Mouse (Mus musculus) lung, embryonic 16.5 days (tissue): ENCODE data around the gene Zcchc13. TPM values are rescaled to one million over a fixed set of nuclear protein-coding genes. Genes with fewer than 3 reads are reported as not detected.
"Not testable (repeated sequence)": the region's sequence is repeated elsewhere in the genome, so short reads cannot be mapped to it uniquely, and the experiment has no call there.

Experiments
- ATAC-seq: fragments of 200-750 bp; cut with Nextera tagmentation; 2 replicates; pipeline ENCODE4 v1.8.0; 2017; ENCODE audit warnings: low read depth, mild to moderate bottlenecking, moderate library complexity
- H3K27ac ChIP-seq: fragments of 300-500 bp; sonication (generic); 2 replicates; pipeline ENCODE4 v1.5.1; 2014; ENCODE audit warnings: mild to moderate bottlenecking, control low read depth, low read length
- H3K27me3 ChIP-seq: fragments of 300-500 bp; sonication (generic); 2 replicates; pipeline ENCODE4 v1.6.1; 2014; ENCODE audit warnings: low read depth, low read length, mixed read lengths; ENCODE audit not compliant: control insufficient read depth, insufficient read depth
- H3K36me3 ChIP-seq: fragments of 300-500 bp; sonication (generic); 2 replicates; pipeline ENCODE4 v1.6.1; 2014; ENCODE audit warnings: low read length; ENCODE audit not compliant: control insufficient read depth, insufficient read depth
- H3K4me1 ChIP-seq: fragments of 300-500 bp; sonication (generic); replicated peaks from 2 replicates; pipeline ENCODE4 v1.6.1; 2014; ENCODE audit warnings: low read length, mixed read lengths; ENCODE audit not compliant: control insufficient read depth, insufficient read depth
- H3K4me2 ChIP-seq: fragments of 300-500 bp; sonication (generic); 2 replicates; pipeline ENCODE4 v1.6.1; 2014; ENCODE audit warnings: low read depth, low read length, control low read depth
- H3K4me3 ChIP-seq: fragments of 300-500 bp; sonication (generic); 2 replicates; pipeline ENCODE4 v1.5.1; 2014; ENCODE audit warnings: mild to moderate bottlenecking, low read length, control low read depth
- H3K9ac ChIP-seq: fragments of 300-500 bp; sonication (generic); 2 replicates; pipeline ENCODE4 v1.6.1; 2014; ENCODE audit warnings: low read length, control low read depth
- H3K9me3 ChIP-seq: fragments of 300-500 bp; sonication (generic); 2 replicates; pipeline ENCODE4 v1.6.1; 2016; ENCODE audit warnings: low read length; ENCODE audit not compliant: control insufficient read depth
- WGBS: fragments of 180-500 bp; shearing (Covaris S2); extraction: QIAGEN DNeasy Blood & Tissue Kit; methylation state at CpG from one replicate; pipeline ENCODE4 v1.1.7; 2014; 5-methylcytosine and 5-hydroxymethylcytosine counted together
- polyA plus RNA-seq: library from polyadenylated mRNA; unstranded; fragments of >200 nt; fragmentation: Nextera tagmentation; extraction: Ambion mirVana; gene quantifications from 2 replicates; pipeline ENCODE4 v1.2.1, GENCODE M21; 2015

The Zcchc13 gene
- polyA plus RNA-seq, 1 experiment from 2014 or later, result not detected

DNA sequence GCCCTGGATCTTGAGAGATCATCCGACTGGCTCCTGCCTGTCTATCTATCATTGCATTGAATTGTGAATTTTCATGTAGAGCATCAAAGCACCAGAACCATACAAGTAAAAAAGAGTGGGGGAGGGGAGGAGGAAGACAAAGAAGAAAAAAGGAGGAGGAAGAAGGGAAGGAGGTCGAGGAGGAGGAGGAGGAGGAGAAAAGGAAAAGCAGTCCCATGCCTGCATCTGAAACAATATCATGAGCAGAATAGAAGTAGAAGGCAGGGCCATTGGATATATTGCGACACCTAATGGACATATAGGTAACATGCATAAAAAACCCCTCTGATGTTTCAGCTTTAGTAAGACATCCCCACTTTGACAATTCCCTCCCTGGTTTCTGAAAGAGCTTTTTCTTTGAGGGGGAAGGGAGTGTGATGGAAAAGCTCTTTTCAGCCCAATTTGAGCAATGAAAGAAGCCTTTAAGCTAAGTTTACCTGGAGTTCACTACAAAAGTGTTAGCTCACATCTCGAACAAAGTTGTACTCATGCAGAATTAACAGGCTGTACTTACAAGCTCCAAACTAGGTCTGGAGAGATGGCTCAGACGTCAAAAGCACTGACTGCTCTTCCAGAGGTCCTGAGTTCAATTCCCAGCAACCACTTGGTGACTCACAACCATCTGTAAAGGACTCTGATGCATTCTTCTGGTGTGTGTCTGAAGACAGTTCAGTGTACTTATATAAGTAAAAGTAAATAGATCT lies 5.8 kb upstream of the Zcchc13 start:
- ATAC-seq, result no peak
- WGBS, result 22% methylated on average over 5 of the region's 5 CpGs
- H3K4me2 ChIP-seq, result no peak overlapping the region

DNA sequence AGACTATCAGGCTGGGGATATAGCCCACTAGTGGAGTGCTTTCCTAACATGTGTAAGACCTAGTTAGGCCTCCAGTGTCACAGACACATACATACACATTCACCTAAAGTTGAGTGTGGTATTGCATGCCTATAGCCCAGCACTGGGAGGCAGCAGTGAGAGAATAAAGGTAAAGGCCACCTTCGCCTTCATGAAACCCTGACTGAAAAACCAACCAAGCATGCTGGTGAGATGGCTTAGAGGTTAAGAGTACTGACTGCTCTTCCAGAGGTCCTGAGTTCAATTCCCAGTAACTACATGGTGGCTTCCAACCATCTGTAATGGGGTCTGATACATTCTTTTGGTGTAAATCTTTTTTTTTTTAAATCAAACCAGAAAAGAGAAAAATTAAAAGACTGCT lies 1.5 kb upstream of the Zcchc13 start:
- Histone ChIP-seq H3K4me1 (no peaks in the 10 kb centered on the region), H3K36me3 (no peaks in the 10 kb centered on the region), H3K4me2 (no peak overlapping the region), H3K27me3 (no peaks in the 10 kb centered on the region), H3K27ac (no peak overlapping the region), H3K4me3 (no peak overlapping the region), H3K9ac (no peak overlapping the region), H3K9me3 (no peaks in the 10 kb centered on the region)
- WGBS, result 69% methylated on average over 1 of the region's 1 CpGs
- ATAC-seq, result no peak

More for the DNA sequence above, 5.8 kb upstream of the Zcchc13 start:
- H3K27me3 ChIP-seq, result no peaks in the 10 kb centered on the region
- H3K4me1 ChIP-seq, result no peaks in the 10 kb centered on the region
- no peak overlapping the region for H3K9ac ChIP-seq
- no peak overlapping the region for H3K27ac ChIP-seq
- no peaks in the 10 kb centered on the region for H3K36me3 ChIP-seq
- H3K4me3 ChIP-seq, result no peak overlapping the region
- H3K9me3 ChIP-seq, result no peaks in the 10 kb centered on the region

DNA sequence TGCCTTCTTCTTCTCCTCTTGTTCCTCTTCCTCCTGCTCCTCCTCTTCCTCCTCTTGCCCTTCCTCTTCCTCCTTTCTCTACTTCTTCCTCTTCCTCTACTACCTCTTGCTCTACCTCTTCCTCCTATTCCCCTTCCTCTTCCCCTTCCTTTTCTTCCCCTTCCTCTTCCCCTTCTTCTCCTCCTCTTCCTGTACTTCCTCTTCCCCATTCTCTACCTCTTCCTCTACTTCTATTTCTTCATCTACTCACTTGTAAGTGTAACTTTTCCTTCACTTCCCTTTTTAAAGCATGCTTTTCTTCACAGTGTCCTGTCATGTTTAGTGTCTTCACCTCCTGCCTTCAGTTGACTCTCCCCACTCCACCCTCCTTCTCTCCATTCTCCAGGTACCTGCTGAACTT lies 3.5 kb downstream of the Zcchc13 start:
- Histone ChIP-seq H3K4me3 (no peak overlapping the region), H3K36me3 (no peaks in the 10 kb centered on the region), H3K4me1 (no peaks in the 10 kb centered on the region), H3K27ac (no peak overlapping the region), H3K9ac (no peak overlapping the region), H3K9me3 (no peaks in the 10 kb centered on the region), H3K4me2 (no peak overlapping the region), H3K27me3 (no peaks in the 10 kb centered on the region)
- no peak for ATAC-seq

DNA sequence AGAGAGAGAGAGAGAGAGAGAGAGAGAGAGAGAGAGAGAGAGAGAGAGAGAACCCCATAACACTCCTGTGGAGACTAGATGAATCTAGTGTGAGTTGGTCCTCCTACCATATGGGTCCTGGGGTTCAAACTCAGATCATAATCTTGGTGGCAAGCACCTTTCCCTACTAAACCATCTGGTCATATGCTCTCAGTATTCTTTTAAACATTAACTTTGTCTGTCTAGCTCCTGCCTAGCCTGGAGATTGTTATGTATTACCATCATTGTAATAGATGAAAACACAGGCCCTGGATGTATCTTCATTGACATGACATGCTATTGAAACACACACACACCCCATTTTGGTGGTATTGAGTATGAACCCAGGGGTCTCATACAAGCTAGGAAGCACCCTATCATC lies 5.6 kb downstream of the Zcchc13 start:
- no peaks in the 10 kb centered on the region for H3K4me1 ChIP-seq
- no peak overlapping the region for H3K4me2 ChIP-seq
- no peak overlapping the region for H3K4me3 ChIP-seq
- H3K27me3 ChIP-seq, result no peaks in the 10 kb centered on the region
- ATAC-seq, result no peak
- H3K27ac ChIP-seq, result no peak overlapping the region
- H3K9ac ChIP-seq, result no peak overlapping the region
- H3K9me3 ChIP-seq, result no peaks in the 10 kb centered on the region
- no peaks in the 10 kb centered on the region for H3K36me3 ChIP-seq

DNA sequence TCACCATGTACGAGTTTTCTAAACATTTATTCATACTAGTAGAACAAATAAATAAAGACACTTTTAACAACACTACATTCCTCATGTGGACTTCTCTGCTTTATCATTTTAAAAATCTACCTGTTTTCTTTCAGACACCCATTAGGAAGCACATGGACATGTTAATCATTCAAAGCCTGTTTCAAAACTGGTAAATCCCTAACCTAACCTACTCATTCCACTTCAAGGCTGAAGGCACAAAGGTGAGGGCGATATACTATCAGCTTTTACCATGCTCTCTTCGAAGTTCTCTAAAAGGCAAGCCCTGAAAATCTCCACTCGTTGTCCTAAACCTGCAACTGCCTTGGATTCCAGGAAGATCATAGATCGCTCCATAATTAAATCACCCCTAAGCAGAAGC lies 8.2 kb downstream of the Zcchc13 start:
- WGBS, result 73% methylated on average over 5 of the region's 5 CpGs
- Histone ChIP-seq H3K4me3 (no peak overlapping the region), H3K4me2 (no peak overlapping the region), H3K27ac (no peak overlapping the region), H3K36me3 (no peaks in the 10 kb centered on the region), H3K9ac (no peak overlapping the region), H3K27me3 (no peaks in the 10 kb centered on the region; the same call in 1 of the 2 replicates), H3K9me3 (no peaks in the 10 kb centered on the region), H3K4me1 (no peaks in the 10 kb centered on the region)
- ATAC-seq, result no peak

DNA sequence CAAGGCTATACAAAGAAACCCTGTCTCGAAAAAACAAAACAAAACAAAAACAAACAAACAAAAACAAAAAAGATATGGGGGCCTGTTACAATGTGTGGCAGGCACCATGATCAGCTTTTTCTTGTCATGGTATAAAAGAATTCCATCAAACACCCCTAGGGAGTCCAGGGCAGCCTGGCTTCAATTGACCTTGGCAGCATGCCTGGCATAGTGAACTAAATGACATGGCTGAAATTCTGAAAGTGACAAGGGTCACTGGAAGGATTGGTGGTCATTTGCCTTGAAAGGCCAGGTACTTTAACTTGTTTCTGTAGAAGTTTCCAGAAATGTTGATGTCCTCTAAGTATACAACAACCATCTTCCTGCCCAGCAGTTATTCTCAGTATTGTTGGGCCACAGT lies 13.9 kb downstream of the Zcchc13 start:
- H3K4me1 ChIP-seq, result no peaks in the 10 kb centered on the region
- H3K4me3 ChIP-seq, result no peak overlapping the region
- no peaks in the 10 kb centered on the region for H3K9me3 ChIP-seq
- H3K27me3 ChIP-seq, result no peaks in the 10 kb centered on the region; the same call in 1 of the 2 replicates
- no peak overlapping the region for H3K4me2 ChIP-seq
- H3K27ac ChIP-seq, result no peak overlapping the region
- no peak for ATAC-seq
- no peaks in the 10 kb centered on the region for H3K36me3 ChIP-seq
- WGBS, result 38% methylated on average over 1 of the region's 1 CpGs
- H3K9ac ChIP-seq, result no peak overlapping the region

DNA sequence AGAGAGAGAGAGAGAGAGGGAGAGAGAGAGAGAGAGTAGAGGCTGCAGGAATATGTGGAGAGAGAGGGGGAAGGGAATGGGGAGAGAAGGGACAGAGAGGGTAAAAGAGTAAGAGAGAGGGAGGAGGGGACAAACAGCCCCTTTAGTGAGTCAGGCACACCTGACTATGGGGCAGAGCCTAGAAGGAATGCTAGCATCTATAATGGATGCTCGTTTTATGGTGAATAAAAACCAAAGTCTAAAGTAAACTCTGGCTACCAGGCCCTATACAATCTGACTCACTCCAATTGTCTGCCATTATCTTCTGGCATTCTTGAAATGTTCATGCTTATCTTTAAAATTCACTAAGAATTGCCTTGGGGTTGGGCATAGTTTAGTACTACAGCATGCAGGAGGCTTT lies 21.7 kb downstream of the Zcchc13 start:
- Histone ChIP-seq H3K4me2 (no peak overlapping the region), H3K27ac (no peak overlapping the region), H3K27me3 (peaks cover 4% of the 10 kb centered on the region), H3K36me3 (no peaks in the 10 kb centered on the region), H3K9me3 (no peaks in the 10 kb centered on the region), H3K4me1 (no peaks in the 10 kb centered on the region), H3K4me3 (no peak overlapping the region), H3K9ac (no peak overlapping the region)
- WGBS, result 45% methylated on average over 1 of the region's 1 CpGs
- no peak for ATAC-seq

DNA sequence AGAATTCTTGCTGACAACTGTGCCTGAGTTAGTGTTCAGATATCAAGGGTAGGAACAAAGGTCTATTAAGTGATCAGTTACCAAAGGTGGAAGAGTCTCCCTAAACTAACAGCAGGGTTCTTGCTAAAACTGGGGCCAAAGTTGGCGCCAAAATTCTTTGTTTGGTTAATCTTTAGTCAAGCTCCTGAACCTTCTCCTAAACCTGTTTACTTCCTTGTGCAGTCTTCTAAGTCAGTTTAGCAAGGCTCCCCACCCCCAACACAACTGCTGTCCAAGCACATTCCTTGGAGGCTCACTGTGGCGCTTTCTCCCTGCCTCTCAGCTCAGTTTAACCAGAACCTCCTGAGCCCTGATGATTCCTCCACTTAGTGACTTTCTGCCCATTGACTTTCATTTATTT lies 22.6 kb downstream of the Zcchc13 start:
- Histone ChIP-seq H3K4me2 (no peak overlapping the region), H3K36me3 (no peaks in the 10 kb centered on the region), H3K4me3 (no peak overlapping the region), H3K9ac (no peak overlapping the region), H3K4me1 (no peaks in the 10 kb centered on the region), H3K27me3 (peaks cover 4% of the 10 kb centered on the region), H3K27ac (no peak overlapping the region), H3K9me3 (no peaks in the 10 kb centered on the region)
- WGBS, result 27% methylated on average over 2 of the region's 2 CpGs
- no peak for ATAC-seq

DNA sequence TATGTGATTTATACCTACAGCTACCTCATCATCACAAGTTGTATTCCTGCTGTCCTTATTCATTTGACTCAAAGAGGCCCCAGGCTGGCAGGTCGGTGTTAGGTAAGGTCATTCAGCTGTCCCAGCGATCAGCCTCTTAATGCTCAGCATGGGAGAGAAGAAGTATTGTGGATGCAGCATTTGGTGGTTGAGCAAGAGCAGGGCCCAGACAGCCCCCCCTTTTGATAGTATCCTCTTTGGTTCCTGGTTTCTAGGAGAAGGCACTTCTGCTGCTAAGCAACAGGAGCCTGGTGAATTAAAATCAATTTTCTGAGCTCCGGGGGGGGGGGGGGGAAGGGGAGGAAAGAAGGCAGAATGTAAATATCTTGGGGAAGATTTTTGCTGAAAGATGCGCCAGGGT lies 28.6 kb downstream of the Zcchc13 start:
- Histone ChIP-seq H3K9me3 (0 out of 2 replicates have a peak, but pooled peaks cover 3% of the 10 kb centered on the region), H3K9ac (no peak overlapping the region), H3K27ac (no peak overlapping the region), H3K36me3 (no peaks in the 10 kb centered on the region), H3K4me3 (no peak overlapping the region), H3K4me2 (no peak overlapping the region), H3K4me1 (no peaks in the 10 kb centered on the region), H3K27me3 (peaks cover 6% of the 10 kb centered on the region)
- no peak for ATAC-seq
- whole genome bisulfite sequencing, result 47% methylated on average over 4 of the region's 4 CpGs

DNA sequence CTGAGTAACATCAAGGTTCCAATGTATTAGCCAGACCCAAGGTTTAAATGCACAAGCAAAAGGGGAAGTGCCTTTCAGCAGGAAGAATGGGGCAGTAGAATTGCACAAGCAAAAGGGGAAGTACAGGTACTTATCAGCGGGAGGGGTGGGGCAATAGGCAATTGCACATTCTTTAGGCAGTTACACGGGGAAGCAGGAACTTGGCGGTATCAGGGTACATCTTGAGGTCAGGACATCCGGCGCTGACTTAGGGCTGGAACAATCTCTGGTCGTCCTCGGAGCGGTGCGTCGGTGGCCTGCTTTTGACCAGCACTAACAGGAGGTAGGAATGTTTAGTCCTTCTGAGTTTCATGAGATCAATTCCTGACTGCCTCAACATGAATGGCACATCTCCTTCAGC lies 34.1 kb downstream of the Zcchc13 start:
- WGBS, result 76% methylated on average over 10 of the region's 10 CpGs
- H3K4me1 ChIP-seq, H3K9me3 ChIP-seq, H3K9ac ChIP-seq, H3K4me3 ChIP-seq, H3K4me2 ChIP-seq, ATAC-seq, H3K36me3 ChIP-seq, H3K27me3 ChIP-seq, H3K27ac ChIP-seq: not testable (repeated sequence)
